Comparison of ENCODE assay signal across 9 mouse cellular contexts in genomic region chr5:37247456-37247855, GRCm38 (mm10). TPM values are rescaled to one million over a fixed set of nuclear protein-coding genes. Genes with fewer than 3 reads are reported as not detected.
DNase-seq lines count a peak whose midpoint lies in the region; ATAC-seq and TF ChIP-seq lines count a peak whose summit lies in the region.
"Had no signal": no experiment of that assay in that cellular context is flagged by ENCODE, and none has a peak within 500 bp of the region (broad histone marks: within the 10 kb centered on the region; RNA-seq: fewer than 3 reads in every experiment).

No protein-coding gene starts in this region.

- TF ChIP-seq CTCF in gastrocnemius, adult 2 months (IDR thresholded peaks at IDR 0.05), result no peak

- peak overlapping the region; percentile 74 for H3K4me2 ChIP-seq in hindbrain, embryonic 12.5 days (replicated peaks)
- peak overlapping the region; percentile 78 for H3K4me2 ChIP-seq in neural tube, embryonic 12.5 days (replicated peaks)

- peaks cover 31% of the 10 kb centered on the region for H3K27me3 ChIP-seq in hindbrain, embryonic 12.5 days
- peaks cover 8% of the 10 kb centered on the region for H3K27me3 ChIP-seq in neural tube, embryonic 12.5 days (replicated peaks)

- 38% methylated on average over 4 of the region's 4 CpGs for WGBS in hindbrain, embryonic 12.5 days
- 51% methylated on average over 4 of the region's 4 CpGs for WGBS in neural tube, embryonic 12.5 days

- peak; percentile 85 for DNase-seq in cerebellum, adult 11-12 months
- DNase-seq in cerebellum, postnatal 36 days, result peak; percentile 68 to 73
- DNase-seq in lung, adult 18-20 months, result no peak
- no peak for DNase-seq in right cerebral cortex, postnatal 25 days
- no peak for DNase-seq in gastrocnemius, adult 2 months
- DNase-seq: heart, postnatal 14 days had no signal

- peak overlapping the region; percentile 88 for H3K9ac ChIP-seq in hindbrain, embryonic 12.5 days
- peak overlapping the region; percentile 87 for H3K9ac ChIP-seq in neural tube, embryonic 12.5 days

- 0 out of 2 replicates have a peak, but pooled peaks cover 3% of the 10 kb centered on the region for H3K36me3 ChIP-seq in hindbrain, embryonic 12.5 days
- H3K36me3 ChIP-seq in neural tube, embryonic 12.5 days, result 0 out of 2 replicates have a peak, but pooled peaks cover 2% of the 10 kb centered on the region

- intact Hi-C loops in gastrocnemius, adult 2 months (cut with DNase I), result no loop called here

- peak overlapping the region; percentile 98 for H3K27ac ChIP-seq in hindbrain, embryonic 12.5 days
- H3K27ac ChIP-seq in neural tube, embryonic 12.5 days, result peak overlapping the region; percentile 90
- H3K27ac ChIP-seq in gastrocnemius, adult 2 months, result no peak overlapping the region

- H3K9me3 ChIP-seq in hindbrain, embryonic 12.5 days (replicated peaks), result no peaks in the 10 kb centered on the region
- H3K9me3 ChIP-seq in neural tube, embryonic 12.5 days, result no peaks in the 10 kb centered on the region

- H3K4me3 ChIP-seq in hindbrain, embryonic 12.5 days, result peak overlapping the region; percentile 74
- H3K4me3 ChIP-seq in neural tube, embryonic 12.5 days, result peak overlapping the region; percentile 76
- H3K4me3 ChIP-seq in gastrocnemius, adult 2 months, result no peak overlapping the region

- no peak for ATAC-seq in hindbrain, embryonic 12.5 days (ENCODE audit: low FRiP score)
- ATAC-seq in neural tube, embryonic 12.5 days (ENCODE audit: low FRiP score, low read depth), result no peak

- H3K4me1 ChIP-seq in hindbrain, embryonic 12.5 days, result peaks cover 65% of the 10 kb centered on the region
- H3K4me1 ChIP-seq in neural tube, embryonic 12.5 days, result peaks cover 69% of the 10 kb centered on the region

RNA-seq across cellular contexts. Expression of gene Crmp1, which starts 5.7 kb away (rescaled TPM):
- polyA plus RNA-seq in hindbrain, embryonic 12.5 days (2016; fragmentation: Nextera tagmentation; extraction: Ambion mirVana), result 497 and 557 TPM in 2 replicates
- 660 and 714 TPM in 2 replicates for polyA plus RNA-seq in neural tube, embryonic 12.5 days (2016; fragmentation: Nextera tagmentation; extraction: Ambion mirVana)
- under 1 TPM; 0.18 to 0.56 TPM for total RNA-seq in gastrocnemius, adult 2 months (2021)
- total RNA-seq: liver, adult 2 months had no signal
- polyA plus RNA-seq: liver, adult 2 months had no signal

Comparison
In these comparisons a context has a peak if more than half of its experiments do, and no peak if none do; other contexts are left out.
1. DNase-seq: peak in cerebellum, adult 11-12 months (single experiment) and cerebellum, postnatal 36 days (2 of 2); none in lung, adult 18-20 months (0 of 2), right cerebral cortex, postnatal 25 days (single experiment) and gastrocnemius, adult 2 months (single experiment).